Mouse (Mus musculus) limb, embryonic 10.5 days (tissue): ENCODE measurements around the gene Grn. TPM values are rescaled to one million over a fixed set of nuclear protein-coding genes. Genes with fewer than 3 reads are reported as not detected.
"Not testable (repeated sequence)": the region's sequence is repeated elsewhere in the genome, so short reads cannot be mapped to it uniquely, and the experiment has no call there.

Experiments
- DNase-seq: peaks from one replicate; pipeline ENCODE4 v3.0.0-alpha.2; 2017; ENCODE audit warnings: low spot score
- H3K27ac ChIP-seq: fragments of 300-500 bp; sonication (generic); 2 replicates; pipeline ENCODE4 v1.5.1; 2016; ENCODE audit warnings: mild to moderate bottlenecking
- H3K27me3 ChIP-seq: fragments of 300-500 bp; sonication (generic); 2 replicates; pipeline ENCODE4 v1.6.1; 2016; ENCODE audit warnings: low read depth, mild to moderate bottlenecking; ENCODE audit not compliant: poor library complexity, severe bottlenecking
- H3K36me3 ChIP-seq: fragments of 300-500 bp; sonication (generic); 2 replicates; pipeline ENCODE4 v1.6.1; 2016; ENCODE audit warnings: mild to moderate bottlenecking, moderate library complexity
- H3K4me1 ChIP-seq: fragments of 300-500 bp; sonication (generic); 2 replicates; pipeline ENCODE4 v1.6.1; 2016
- H3K4me3 ChIP-seq: fragments of 300-500 bp; sonication (generic); 2 replicates; pipeline ENCODE4 v1.5.1; 2016; ENCODE audit warnings: mild to moderate bottlenecking, moderate library complexity
- H3K9me3 ChIP-seq: fragments of 300-500 bp; sonication (generic); replicated peaks from 2 replicates; pipeline ENCODE4 v1.6.1; 2016; ENCODE audit warnings: mild to moderate bottlenecking
- WGBS: fragments of 180-500 bp; shearing (Covaris S2); methylation state at CpG from one replicate; pipeline ENCODE4 v1.1.7; 2016; 5-methylcytosine and 5-hydroxymethylcytosine counted together
- polyA plus RNA-seq: library from polyadenylated mRNA; unstranded; fragments of >200 nt; fragmentation: Nextera tagmentation; extraction: Ambion mirVana; gene quantifications from 2 replicates; pipeline ENCODE4 v1.2.1, GENCODE M21; 2016

Gene Grn
- polyA plus RNA-seq: 78.5 and 93.2 TPM in 2 replicates

DNA sequence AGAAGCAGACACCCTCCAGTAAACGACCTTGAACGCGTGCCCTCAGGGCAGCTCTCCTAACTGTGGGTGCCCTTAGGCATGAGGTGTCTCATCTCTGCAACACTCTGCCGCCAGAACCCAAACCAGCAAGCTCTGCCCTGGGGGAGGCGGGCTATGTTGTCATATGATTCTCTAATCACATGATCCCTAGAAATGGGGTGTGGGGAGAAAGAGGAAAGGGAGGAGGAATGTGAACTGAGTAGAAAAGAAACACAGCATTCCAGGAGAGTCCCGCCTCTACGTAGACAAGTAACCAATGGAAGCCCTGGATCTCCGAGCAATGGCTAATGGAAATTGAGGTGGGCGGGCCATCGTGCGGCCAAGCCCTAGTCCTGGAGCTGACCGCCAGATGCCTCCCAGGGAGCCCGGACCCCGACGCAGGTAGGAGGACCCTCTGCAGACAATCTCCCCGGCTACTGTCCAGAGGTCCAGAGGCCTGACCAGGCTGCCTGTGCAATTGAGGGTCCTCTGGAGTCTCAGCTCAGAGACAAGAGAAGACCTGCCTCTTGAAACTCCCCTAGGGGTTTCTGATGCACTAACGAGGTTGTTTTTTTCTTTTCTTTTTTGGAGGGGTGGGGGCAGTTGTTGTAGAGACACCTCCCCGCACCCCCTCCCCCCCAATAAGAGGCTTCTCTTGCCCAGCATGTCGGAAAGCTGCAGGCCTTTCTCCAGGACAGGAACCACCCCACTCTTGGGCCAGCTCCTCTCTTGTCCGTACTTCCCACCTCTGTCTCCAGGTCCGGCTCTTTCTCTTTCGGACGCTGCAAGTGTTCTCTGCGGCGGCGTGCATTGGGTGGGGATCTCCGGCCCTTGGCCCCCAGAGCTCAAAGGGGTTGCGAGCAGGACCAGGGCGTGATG lies at the start of gene Grn:
Gene Grn (plus strand): TSS at position 195 of the 897 bp plus-strand sequence.
- under 1% methylated on average over 29 of the region's 29 CpGs for WGBS
- H3K4me1 ChIP-seq: peaks cover 37% of the 10 kb centered on the region

DNA sequence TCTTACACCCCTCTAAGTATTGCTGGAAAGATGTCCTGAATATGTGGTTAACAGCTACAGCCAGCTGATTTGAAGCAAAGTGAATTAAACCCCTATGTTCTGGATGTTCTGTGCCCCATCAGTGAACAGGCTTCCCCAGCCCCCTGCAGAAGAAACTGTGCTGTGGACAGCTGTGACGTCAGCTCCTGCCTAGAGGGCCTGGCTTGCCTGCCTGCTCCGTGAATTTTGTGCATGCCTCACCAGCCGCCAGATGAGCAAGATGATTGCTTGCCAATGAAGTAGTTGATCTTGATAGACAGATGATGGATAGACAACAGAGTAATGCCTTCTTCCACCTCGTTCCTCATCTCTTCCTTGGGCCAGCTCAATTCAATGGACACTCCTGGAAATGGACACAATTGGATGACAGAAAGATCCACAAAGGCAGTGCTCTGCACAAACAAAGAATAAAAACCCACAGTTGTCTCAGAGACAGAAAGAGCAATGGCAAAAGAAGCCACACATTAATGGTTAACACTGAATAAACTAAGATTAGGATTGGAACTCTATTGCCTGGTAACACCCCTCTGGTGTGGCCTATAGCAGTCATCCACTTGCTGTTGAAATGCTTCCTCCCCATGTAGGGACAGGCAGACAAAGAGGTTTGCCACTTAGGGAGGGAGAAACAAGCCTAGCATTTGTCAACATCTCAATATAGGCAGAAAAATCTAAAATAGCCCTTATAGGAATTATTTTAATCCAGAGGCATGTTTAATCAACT lies 48.6 kb upstream of the Grn start:
- Histone ChIP-seq H3K36me3 (no peaks in the 10 kb centered on the region), H3K4me1 (peaks cover 6% of the 10 kb centered on the region), H3K27me3 (peaks cover 2% of the 10 kb centered on the region), H3K9me3 (no peaks in the 10 kb centered on the region), H3K27ac (no peak overlapping the region), H3K4me3 (no peak overlapping the region)
- 66% methylated on average over 4 of the region's 4 CpGs for WGBS
- no peak for DNase-seq

More for the DNA sequence above, at the start of gene Grn:
- H3K9me3 ChIP-seq: no peaks in the 10 kb centered on the region
- peaks cover 25% of the 10 kb centered on the region for H3K36me3 ChIP-seq
- peak; percentile 86 for DNase-seq
- H3K27me3 ChIP-seq: no peaks in the 10 kb centered on the region
- peak within 1 kb of the TSS; percentile 73 for H3K4me3 ChIP-seq
- H3K27ac ChIP-seq: peak within 1 kb of the TSS; percentile 83

DNA sequence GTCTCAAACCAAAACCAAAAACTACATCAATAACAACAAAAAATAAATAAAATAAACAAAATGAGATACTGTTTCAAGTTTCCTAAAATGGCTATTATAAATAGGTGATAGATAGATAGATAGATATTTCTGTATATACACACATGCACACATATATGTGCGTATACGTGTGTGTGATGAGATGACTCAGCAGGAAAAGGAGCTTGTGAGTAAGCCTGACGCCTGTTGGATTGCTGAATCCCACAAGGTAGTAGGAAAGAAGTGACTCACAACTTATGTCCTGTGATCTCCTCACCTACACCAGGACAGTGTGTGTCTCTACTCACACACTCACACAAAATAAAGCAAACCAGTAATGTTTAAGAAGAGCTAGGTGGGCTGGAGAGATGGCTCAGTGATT lies 47.3 kb upstream of the Grn start:
- Histone ChIP-seq H3K4me1 (0 out of 2 replicates have a peak, but pooled peaks cover 4% of the 10 kb centered on the region), H3K27ac (no peak overlapping the region), H3K9me3 (no peaks in the 10 kb centered on the region), H3K4me3 (no peak overlapping the region), H3K36me3 (no peaks in the 10 kb centered on the region), H3K27me3 (no peaks in the 10 kb centered on the region)
- WGBS: 91% methylated on average over 3 of the region's 3 CpGs
- DNase-seq: no peak

DNA sequence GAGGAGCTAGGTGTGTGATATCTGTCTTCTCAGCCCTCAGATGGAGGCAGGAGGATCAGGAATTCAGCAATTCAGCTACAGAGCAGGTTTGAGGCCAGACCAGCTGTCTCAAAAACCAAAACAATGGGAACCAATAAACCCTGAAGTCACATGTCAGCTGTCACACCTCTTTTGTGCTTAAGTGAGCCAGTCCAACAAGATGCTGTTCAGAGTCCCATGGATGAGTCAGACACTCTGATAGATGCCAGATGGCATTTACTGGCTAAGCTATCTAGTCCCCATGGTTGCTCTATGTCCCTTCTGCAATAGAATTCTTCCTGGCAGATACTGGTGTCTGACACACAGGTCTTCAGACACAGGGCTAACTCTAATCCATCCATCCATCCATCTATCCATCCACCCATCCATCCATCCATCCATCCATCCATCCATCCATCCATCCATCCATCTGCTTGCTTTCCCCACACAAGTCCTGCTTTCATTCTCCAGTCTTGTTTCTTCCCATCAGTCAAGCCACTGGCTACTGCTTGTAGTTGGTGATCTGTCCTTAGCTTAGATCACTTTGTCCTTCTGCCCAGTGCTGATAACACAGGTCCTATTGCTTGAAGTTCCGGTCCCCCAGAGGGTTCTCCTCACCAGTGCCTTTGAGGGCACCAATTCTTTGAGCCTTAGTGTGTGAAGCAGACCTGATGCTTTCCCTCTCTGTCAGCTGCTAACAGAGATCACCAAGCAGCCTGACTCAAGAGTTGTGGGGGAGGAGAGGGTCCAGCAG lies 46.6 kb upstream of the Grn start:
- DNase-seq: no peak
- Histone ChIP-seq H3K9me3 (no peaks in the 10 kb centered on the region), H3K4me3 (no peak overlapping the region), H3K36me3 (no peaks in the 10 kb centered on the region), H3K27ac (no peak overlapping the region), H3K4me1 (0 out of 2 replicates have a peak, but pooled peaks cover 4% of the 10 kb centered on the region), H3K27me3 (no peaks in the 10 kb centered on the region)
- 86% methylated on average over 1 of the region's 1 CpGs for WGBS

DNA sequence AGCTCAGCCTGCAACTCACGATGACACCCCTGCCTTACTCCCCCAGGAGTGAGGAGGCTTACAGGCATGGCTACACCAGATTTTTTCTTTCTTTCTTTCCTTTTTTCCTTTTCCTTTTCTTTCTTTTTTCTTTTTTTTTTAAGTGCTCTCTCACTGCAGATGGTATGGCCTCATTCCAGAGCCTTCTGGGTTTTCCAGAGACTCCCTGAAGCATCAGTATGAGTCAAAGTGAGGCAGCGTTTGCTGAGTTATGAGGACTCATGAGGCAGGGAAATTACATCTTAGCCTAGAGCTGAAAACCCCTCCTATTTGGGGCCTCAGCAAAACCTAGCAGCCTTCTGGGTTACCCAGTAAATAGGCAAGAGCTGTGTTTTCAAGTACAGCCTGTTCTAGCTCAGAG lies 45.7 kb upstream of the Grn start:
- no peak for DNase-seq
- no peak overlapping the region for H3K27ac ChIP-seq
- H3K4me1 ChIP-seq: 0 out of 2 replicates have a peak, but pooled peaks cover 4% of the 10 kb centered on the region
- WGBS: 81% methylated on average over 2 of the region's 2 CpGs
- no peak overlapping the region for H3K4me3 ChIP-seq
- H3K9me3 ChIP-seq: no peaks in the 10 kb centered on the region
- H3K36me3 ChIP-seq: no peaks in the 10 kb centered on the region
- H3K27me3 ChIP-seq: no peaks in the 10 kb centered on the region

DNA sequence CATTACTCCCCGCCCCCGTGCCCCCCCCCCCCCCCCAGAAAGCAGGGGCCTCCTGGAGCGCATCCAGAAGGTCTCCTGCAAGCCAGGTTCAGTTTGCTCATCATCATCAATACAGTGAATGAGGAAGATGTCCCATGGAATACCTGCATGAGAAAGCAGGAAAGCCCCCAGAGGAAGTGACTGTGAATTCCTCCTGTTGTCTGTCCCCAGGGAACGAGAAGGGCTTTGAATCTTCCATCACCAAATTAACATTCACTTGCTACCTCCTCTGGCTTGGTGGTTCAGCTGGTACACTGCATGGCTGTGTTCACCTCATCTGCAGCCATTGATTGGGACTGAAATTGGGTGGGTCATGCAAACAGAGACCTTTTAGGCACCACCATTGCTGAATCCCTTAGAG lies 45.0 kb upstream of the Grn start:
- no peaks in the 10 kb centered on the region for H3K36me3 ChIP-seq
- no peak overlapping the region for H3K27ac ChIP-seq
- H3K9me3 ChIP-seq: no peaks in the 10 kb centered on the region
- DNase-seq: no peak
- WGBS: 61% methylated on average over 4 of the region's 4 CpGs
- 0 out of 2 replicates have a peak, but pooled peaks cover 4% of the 10 kb centered on the region for H3K4me1 ChIP-seq
- H3K4me3 ChIP-seq: no peak overlapping the region
- no peaks in the 10 kb centered on the region for H3K27me3 ChIP-seq

DNA sequence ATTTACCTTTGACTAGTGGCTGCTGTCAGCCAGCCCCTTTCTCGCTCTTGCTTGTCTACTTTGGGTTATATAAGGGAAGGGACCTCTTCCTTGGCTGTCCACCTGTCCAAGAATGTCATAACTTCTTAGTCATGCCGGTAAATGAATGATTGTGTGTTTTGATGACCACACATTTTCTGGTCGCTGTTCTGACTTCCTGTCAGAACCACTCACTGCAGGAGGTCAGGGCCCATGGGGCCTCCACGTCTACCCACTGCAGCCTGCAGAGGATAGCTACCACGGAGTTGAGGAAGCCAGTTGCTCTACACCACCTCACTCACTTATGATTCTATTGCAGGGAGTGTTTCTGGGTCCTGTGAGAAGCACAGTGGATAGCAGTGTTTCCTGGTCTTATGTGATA lies 44.0 kb upstream of the Grn start:
- H3K9me3 ChIP-seq: no peaks in the 10 kb centered on the region
- 75% methylated on average over 5 of the region's 5 CpGs for WGBS
- no peaks in the 10 kb centered on the region for H3K36me3 ChIP-seq
- H3K27me3 ChIP-seq: no peaks in the 10 kb centered on the region
- H3K4me1 ChIP-seq: no peaks in the 10 kb centered on the region
- no peak overlapping the region for H3K4me3 ChIP-seq
- no peak overlapping the region for H3K27ac ChIP-seq
- DNase-seq: no peak

DNA sequence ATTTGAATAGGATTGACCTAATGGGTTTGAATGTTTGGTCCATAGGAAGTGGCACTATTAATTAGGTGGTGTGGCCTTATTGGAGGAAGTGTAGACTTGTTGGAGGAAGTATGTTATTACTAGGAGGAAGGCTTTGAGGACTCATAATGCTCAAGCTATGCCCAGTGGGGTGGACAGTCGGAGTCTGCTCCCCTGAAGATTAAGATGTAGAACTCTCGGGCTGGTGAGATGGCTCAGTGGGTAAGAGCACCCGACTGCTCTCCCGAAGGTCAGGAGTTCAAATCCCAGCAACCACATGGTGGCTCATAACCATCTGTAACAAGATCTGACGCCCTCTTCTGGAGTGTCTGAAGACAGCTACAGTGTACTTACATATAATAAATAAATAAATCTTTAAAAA lies 40.7 kb upstream of the Grn start:
- not testable (repeated sequence) for H3K9me3 ChIP-seq, H3K4me3 ChIP-seq, DNase-seq, H3K36me3 ChIP-seq, H3K27ac ChIP-seq
- 79% methylated on average over 5 of the region's 5 CpGs for WGBS
- Histone ChIP-seq H3K4me1 (peaks cover 20% of the 10 kb centered on the region), H3K27me3 (peaks cover 11% of the 10 kb centered on the region)

DNA sequence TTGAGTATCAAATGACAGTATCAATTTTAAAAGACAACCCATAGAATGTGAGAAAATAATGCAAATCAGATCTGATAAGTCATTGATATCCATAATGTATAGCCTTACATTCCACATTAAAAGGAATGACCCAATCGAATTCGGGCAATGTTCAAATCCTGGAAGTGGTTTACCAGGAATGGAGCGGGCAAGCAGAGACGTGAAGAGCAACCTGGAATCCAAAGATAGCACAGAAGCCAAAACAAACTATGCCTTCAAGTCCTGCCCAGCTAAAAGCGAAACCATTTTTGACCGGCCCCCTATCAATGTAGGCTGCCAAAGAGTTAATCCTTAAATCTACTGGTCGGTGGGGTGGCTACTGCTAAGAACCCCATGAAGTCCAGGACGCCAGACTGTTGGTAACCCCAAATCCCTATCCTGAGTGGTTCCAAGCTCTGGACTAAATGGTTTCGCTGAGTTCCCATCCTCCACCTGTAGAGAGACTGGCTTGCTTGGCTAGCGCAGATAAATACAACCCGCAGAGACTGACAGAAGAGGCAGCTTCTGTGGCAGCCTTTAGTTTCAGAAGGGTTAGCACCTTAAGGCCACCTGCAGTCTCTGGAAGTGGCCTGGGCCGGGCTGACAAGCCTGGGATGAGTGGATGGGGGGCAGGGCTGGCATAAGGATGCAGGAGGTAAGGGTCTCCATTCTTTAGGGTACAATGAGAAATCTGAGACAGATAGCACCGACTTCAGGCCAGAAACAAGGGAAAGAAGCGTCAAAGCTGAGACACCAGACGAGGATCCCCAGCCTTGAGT lies 37.5 kb upstream of the Grn start:
- 0 out of 2 replicates have a peak overlapping the region, but pooled peaks have one; percentile 4 for H3K27ac ChIP-seq
- 17% methylated on average over 15 of the region's 15 CpGs for WGBS
- peaks cover 29% of the 10 kb centered on the region for H3K4me1 ChIP-seq

DNA sequence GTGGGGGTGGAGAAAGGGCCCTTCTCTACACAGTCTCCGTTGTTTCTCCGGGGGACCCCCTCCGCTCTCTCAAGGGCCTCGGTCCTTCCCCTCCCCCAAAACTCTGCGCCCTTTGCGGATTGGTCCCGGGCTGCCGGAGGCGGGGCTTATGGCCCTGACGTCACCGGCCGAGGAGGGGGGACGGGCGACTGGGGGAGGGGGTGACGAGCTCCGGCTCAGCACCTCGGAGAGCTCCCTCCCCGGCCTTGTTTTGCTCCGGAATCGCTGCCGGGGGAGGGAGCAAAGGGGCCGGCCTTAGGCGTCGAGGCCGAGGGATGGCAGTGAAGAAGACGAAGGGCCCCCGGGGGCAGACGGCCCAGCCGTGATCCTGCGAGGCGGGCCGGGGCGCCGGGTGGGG lies 36.9 kb upstream of the Grn start, which contains the start of gene Rundc3a:
Gene Rundc3a (plus strand): TSS at position 166 of the 397 bp plus-strand sequence.
- no peaks in the 10 kb centered on the region for H3K9me3 ChIP-seq
- H3K27ac ChIP-seq: peak within 1 kb of the TSS; percentile 4; the same call in 1 of the 2 replicates
- H3K36me3 ChIP-seq: no peaks in the 10 kb centered on the region
- peak within 1 kb of the TSS; percentile 53 for H3K4me3 ChIP-seq
- peaks cover 29% of the 10 kb centered on the region for H3K4me1 ChIP-seq
- peaks cover 49% of the 10 kb centered on the region for H3K27me3 ChIP-seq
- WGBS: under 1% methylated on average over 34 of the region's 34 CpGs
- peak; percentile 97 for DNase-seq

More for the DNA sequence above, 37.5 kb upstream of the Grn start:
- peaks cover 43% of the 10 kb centered on the region for H3K27me3 ChIP-seq
- peak overlapping the region; percentile 53 for H3K4me3 ChIP-seq
- DNase-seq: no peak
- no peaks in the 10 kb centered on the region for H3K36me3 ChIP-seq
- no peaks in the 10 kb centered on the region for H3K9me3 ChIP-seq

DNA sequence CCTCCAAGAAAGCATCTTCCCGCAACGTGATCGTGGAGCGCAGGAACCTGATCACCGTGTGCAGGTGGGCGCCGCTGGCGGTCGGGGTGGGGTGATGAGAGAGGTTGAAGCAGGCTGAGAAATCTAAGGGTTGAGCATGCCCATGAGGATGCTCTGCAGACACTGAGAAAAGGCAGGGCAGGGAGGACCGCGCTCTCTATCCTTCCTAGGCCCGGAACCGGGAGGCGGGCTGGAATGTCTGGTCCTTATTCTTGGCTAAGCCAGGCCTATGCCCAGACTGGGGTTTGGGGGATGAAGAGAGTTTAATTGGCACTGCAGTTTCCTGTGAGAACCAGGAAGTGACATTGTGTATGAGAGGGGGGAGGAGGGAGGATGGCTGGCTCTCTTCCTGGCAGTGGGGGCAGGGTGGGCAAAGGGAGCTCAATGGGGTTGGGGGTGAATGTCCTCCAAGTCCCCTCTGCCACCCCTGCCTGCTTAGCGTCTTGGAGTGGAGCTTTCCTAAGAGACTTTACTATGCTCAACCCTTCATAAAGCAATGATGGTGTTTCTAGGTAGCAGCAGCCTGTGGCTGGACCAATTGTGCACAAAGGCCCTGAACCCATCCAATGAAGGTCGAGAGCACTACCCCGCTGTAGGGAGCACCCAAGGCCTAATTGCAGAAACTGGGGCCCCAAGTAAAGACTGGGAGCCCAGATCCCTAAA lies 36.2 kb upstream of the Grn start:
- Histone ChIP-seq H3K27ac (peak overlapping the region; percentile 4; the same call in 1 of the 2 replicates), H3K9me3 (no peaks in the 10 kb centered on the region), H3K4me1 (peaks cover 30% of the 10 kb centered on the region), H3K27me3 (peaks cover 56% of the 10 kb centered on the region), H3K4me3 (peak overlapping the region; percentile 53), H3K36me3 (no peaks in the 10 kb centered on the region)
- no peak for DNase-seq
- WGBS: 10% methylated on average over 17 of the region's 17 CpGs
